Mouse (Mus musculus) retina, adult 2 months (tissue): ENCODE measurements around the gene Doc2b.

Source experiments
- DNase-seq: peaks from one replicate; pipeline ENCODE4 v3.0.0-alpha.2; 2012; ENCODE audit warnings: low read depth, low spot score

The Doc2b gene

DNA sequence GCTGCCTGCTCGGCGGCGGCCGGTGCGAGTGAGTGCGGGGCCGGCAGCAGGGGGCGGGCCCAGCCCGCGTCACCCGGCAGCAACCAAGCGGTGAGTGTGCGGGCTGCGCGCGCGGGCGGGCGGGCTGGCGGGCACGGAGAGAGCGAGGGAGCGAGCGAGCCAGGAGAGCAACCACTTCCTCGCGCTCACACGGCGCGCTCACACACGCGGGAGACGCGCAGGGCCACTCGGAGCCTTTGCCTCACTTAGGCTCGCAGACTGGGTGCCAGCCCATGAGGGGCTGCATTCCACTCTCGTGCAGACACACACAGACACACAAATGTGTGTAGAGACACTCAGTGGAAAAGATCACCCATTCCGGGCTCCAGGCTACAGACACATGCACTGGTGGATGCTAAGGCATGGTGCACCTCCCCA lies at the start of gene Doc2b:
TSS of gene Doc2b (minus strand) at position 21 of the 417 bp plus-strand sequence.
- no peak for DNase-seq

DNA sequence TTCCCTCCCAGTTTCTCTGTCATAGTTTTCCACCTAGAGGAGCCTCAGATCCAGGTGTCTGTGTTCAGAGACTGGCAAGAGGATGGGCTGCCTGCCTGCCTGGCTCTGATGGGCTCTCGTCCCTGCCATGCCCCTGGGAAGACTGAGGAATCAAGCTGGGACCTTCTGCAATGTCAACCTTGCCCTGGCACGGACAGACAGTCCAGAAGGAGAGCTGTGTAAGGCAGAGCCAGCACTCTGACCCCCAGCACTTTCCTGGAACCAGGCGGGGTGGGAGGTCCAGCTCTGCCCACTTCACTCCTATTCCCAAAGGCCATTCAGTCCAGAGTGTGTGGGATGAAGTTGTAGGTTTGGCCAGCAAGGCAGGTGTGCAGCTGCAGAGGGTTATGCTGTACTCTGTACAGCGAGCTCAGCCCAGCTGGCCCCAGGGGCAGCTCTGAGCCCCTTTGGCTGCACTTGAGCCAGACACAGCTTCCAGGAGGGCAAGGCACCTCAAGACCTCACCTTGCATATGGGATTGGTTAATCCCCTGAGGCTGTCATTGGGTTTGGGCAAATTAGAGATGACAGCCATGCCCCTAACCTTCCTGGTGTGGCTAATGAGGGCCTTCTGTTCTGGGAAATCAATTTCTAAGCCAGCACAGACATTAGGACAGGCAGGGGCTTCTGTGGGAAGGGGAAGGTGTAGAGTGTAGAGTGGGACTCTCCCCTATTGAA lies 47.2 kb upstream of the Doc2b start:
- DNase-seq: no peak

DNA sequence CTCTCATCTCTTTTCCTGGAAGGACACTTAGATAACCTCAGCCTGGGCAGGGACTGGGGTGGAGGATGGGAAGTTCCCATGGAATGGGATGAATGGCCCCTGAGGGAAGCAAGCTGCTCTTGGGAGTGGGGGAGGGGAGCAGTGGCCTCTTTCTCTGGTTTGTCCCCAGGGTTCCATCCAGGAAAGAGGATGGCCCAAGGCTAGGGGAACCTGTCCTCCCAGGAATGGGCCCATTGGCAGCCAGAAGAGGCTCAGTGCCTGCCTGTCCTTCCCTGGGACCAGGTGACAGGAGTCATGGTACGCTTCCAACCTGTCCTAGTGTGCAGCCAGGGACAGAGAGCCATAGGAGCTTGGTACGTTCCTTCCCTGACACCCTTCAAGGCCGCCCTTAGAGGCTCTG lies 45.7 kb upstream of the Doc2b start:
- no peak for DNase-seq

DNA sequence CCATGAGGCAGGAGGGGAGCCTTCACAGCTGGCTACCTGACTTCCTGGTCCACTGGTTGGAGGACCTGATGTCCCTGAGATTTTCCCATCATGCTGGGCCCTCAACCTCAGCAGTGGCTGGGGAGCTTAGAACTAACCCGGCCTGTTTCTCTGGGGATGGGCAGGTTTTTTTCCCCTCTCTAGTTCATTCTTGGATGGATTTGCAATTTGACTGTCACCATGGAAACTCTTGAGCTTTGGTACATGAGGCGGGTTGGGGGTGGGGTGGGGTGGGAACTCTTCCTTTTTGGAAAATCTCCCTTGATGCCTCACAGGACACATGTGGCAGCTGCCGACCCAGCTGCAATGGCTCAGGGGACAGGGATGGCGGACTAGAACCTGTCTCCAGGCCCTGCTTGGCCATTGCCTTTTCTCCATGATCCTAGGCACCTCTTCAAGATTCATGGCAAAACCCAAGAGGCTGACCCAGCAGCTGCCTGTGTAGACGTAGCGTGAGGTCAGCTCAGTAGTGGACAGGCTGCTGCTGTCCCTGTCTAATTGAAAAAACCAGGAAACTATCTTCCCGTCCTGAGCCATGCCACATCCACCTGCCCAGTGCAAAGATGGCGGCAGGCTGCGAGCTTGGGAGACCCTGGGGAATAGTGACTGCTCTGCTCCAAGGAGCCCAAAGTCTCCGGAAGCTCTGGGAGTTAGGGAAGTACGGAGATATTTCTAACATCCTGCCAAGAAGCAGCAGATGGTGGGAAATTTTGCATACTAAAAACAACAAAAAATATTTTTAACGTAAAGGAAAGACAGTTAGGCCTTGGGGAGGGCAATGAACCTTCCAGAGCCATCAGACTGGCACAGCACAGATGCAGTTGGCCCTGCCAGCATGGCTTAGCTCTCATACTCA lies 43.9 kb upstream of the Doc2b start:
- no peak for DNase-seq

DNA sequence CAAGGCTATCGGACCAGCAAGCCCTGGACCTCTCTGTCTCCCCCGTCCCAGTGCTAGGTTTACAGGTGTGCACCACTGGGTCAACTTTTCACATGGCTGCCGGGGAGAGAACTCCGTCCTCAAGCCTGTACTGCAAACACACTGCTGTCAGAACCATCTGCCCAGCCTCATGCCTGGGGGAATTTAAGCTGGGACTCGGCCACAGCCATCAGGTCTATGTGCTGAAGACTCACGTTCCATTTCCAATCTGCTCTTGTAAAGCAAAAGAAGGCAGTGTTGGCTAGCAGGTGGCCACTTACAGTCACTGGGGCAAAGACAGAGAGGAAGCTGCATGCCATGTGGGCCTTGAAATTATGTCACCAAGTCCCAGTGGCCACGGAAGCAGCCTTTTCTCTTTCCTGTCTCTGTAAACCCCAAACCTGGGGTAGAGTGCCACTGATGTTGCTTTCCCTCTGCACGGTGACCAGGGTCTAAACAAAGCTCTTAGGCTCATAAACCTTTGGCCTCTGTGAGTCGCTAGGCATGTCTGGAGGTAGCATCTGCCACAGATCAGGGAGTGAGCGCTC lies 43.1 kb upstream of the Doc2b start:
- DNase-seq: no peak

DNA sequence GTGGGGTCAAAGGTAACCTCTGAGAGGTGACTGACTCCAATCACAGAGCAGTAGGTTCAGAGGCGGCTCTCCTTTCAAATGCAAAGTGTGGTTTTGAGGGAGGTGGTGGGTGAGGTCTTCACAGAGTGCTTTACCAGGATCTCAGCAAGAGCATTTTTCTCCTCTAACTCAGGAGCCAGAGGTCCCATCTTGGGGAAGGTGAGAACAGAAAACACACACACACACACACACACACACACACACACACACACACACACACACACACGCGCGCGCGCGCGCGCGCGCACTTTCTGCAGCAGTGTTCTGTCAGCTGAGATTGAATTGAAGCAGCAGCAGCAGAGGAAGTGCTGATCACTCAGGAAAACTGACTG lies 40.4 kb upstream of the Doc2b start:
- DNase-seq: no peak

DNA sequence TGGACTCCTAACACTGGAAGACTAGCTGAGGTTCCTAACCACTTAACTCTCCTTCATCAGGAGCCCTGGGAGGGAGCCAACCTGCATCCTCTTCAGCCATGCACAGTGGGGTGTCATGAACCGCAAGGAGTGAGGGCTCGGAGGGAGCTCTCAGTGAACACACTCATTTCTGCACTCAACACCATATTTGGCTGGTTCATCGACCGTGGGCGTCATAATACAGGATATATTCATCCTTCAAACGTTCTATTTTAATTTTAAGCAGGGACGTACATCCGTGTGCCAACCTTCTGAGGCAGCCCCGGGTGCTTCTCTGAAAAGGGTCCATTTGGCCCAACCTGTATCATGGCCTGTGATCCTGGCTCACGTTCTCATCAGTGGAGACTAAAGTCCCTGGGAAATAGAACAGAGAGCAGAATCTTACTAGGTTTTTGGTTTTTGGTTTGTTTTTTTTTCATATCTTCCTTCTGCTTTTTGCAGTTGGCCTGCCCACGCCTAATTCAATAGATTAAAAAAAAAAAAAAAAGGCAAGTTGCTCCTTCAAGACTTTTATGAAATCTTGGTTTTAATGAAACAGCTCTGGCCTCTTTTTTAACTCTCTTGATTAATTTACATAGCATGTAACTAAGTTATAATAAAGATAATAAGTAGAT lies 39.9 kb upstream of the Doc2b start:
- DNase-seq: no peak

DNA sequence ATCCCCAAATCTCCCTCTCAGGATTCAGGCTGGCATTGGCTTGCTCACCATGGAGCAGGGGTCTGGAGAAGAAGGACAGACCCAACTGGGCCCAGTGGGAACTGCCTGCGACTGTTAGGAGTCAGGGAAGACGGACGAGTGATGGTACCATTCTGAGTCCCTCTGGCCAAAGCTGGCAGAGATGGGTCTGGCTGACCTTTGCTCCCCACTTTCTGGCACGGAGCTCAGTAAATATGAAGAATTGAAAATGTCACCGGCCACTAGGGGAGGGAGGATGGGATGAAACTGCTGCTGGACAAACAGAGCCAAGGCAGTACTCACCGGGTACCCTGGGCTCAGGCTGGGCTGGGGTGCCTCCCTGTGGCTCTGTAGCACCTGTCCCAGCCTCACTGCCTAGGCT lies 37.2 kb upstream of the Doc2b start:
- DNase-seq: no peak

DNA sequence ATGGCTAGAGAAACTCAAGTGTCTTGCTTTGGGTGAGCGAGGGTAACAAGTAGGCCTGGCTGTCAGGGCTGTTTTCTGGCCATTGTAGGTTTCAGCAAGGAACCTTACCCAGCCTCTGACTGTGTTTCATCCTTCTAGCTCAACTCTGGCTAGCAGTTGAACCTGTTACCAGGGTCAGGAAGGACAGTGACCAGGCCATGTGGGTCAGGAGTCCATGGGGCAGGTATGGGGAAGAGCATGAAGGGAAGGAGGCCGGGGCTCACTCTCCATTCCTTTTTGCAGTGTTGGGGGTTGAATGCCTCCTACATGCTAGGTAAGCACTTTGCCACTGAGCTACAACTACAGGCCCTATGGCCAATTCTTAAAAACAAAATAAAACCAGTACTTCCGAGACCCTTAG lies 34.5 kb upstream of the Doc2b start:
- no peak for DNase-seq

DNA sequence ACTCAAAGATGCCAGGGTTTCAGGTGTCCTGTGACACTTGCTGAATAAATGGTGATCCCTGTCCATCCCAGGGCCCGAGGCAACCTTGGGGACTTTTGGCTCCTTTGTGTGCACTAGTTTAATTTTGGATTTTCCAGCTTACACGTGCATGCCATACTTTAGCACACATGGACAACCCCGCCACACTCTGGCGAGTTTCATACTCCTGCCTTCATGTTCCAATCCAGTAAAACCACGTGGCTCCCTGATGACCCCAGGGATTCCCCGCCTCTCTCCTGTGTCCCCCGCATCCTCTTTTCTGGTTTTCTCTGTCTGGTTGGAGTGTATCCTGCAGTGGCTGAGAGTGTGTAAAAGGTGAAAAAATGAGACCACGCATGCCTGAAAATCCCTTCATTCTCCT lies 31.6 kb upstream of the Doc2b start:
- DNase-seq: no peak

DNA sequence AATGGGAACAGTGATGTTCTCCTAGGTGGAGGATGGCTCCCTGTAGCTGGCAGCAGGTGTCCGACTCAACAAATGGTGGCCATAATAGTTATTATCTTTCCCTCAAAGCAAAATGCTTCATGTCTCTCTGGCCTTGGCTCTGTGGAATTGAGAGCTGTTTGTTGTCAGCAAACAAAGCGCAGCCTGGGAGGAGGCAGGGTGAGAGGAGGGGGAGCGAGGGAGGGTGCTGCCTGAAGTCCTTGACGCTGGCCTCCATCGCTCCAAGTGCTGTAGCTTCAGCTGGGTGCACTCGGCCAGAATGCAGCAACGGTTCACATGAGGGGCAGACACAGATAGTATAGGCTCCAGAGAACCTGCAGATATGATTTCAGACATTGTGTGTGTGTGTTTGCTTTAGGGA lies 27.7 kb upstream of the Doc2b start:
- no peak for DNase-seq

DNA sequence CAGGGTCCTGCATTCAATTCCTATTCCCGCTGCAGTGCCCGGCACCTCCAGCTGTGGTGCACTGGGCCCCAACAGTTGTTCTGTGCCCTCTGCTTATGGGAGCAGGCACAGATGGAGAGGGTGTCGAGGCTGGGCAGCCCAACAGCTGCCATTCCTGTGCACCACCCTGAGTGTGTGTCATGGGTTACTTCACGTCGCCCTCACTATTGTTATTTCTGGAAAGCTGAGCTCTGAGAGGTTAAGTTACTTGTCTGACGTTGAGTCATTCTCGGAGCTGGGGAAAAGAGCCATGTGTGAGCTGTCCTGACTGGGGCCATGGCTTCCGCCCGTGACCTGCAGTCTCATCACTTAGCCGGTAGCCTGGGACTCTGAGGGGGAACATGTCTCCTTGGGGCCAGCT lies 17.2 kb upstream of the Doc2b start:
- no peak for DNase-seq

DNA sequence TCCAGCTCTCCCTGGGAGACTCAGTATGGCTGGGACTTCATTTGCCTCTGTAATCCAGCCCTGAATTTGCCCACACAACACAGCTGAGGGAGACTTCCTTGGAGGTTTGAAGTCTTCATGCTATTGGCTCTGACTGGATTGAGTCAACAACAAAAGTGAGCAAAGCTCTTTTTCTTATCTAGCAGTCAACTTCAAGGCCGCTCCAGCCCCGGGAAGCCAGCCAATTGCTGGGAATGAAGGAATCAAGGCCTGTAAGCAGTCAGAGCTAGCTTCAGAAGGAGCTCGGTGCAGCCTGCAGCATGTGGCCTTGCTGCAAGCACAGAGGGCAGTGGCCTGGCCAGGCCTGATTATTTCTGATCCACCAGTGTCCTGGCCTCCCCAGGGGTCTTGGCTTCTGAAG lies 16.1 kb upstream of the Doc2b start:
- no peak for DNase-seq

DNA sequence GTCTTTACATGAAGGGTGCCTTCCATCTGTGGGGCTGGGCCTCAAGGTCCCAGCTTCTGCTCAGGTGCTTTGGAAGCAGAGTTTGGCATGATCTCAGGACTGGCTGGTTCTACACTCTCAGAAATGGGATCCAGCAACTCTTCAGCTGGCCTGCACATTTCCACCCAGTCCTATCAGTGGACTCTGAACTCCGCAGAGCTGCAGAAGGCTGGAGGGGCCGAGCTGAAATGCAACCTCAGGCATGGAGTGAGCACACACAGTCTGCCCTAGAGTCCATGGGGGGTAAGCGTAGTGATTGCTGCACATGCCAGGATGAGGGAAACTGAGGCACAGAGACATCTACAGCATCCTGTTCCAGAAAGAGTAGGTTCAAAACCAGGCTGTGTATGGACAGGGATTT lies 14.7 kb upstream of the Doc2b start:
- DNase-seq: no peak

DNA sequence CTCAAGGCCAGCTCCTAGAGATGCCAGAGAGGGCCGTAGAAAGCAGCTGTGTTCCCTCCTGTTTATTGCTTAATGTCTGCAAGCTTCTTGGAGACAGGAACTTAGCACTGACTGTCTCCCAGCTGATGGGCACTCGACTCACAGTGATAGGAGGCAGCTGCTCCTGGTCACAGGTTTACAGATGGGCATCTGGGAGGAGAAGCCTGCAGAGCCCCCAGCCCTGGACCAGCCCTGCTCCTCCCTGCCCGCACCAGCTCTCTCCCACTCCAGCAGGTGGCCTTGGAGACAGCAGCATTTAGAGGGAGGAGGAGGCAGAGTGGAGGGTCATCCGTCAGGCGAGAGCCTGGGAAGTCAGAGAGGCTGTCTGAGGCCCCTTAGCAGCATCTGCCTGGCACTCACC lies 11.6 kb upstream of the Doc2b start:
- no peak for DNase-seq

DNA sequence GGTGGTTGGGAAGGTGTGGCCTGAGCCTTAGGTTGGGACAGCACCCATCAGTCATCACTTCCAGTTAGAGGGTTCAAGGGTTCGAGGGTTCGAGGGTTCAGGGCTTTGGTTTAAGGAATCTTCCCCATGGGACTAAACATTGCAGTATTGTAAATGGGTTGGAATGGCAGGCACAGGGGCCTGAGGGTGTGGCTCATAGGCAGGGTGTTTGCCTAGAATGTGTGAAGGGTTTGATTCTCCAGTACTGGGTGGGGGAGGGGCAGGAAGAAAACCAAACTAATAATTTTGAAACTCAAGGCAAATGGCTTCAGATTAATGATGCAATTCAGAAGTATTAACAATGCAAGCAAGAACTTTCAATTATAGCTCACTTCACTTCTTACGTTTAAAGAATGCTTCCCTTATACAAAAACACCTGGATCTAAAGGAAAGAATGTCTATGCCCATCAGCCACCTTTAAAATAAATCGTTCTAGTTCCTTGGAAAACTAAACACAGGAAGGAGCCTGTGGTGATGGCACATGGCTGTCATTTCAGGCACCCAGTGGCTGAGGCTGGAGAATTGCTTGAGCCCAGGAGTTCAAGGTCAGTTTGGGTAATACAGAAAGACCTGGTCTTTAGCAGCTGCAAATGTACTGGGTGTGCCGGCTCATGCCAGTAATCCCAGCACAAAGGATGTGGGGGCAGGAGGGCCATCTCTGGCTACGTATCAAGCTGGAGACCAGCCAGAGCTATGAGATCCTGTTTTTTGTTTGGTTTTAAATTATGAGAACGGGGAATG lies 6.1 kb upstream of the Doc2b start:
- DNase-seq: no peak

DNA sequence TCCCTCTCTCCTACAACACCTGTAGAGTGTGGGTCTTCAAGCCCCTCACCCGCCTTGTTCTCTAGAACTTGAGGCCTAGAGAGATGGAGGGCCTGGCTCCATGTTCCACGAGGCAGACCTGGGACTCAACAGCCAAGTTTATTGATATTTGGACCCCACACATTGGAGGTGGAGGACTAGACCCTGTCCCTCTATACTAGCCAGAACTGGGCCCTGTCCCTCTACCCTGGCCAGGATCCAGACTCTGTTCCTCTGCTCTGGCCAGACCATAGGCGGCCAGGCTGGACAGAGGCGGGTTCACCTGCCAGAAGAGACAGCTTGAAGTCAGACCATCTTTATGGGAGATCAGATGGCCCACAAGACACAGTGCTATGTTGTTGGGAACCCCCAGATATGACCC lies 5.5 kb upstream of the Doc2b start:
- DNase-seq: no peak

DNA sequence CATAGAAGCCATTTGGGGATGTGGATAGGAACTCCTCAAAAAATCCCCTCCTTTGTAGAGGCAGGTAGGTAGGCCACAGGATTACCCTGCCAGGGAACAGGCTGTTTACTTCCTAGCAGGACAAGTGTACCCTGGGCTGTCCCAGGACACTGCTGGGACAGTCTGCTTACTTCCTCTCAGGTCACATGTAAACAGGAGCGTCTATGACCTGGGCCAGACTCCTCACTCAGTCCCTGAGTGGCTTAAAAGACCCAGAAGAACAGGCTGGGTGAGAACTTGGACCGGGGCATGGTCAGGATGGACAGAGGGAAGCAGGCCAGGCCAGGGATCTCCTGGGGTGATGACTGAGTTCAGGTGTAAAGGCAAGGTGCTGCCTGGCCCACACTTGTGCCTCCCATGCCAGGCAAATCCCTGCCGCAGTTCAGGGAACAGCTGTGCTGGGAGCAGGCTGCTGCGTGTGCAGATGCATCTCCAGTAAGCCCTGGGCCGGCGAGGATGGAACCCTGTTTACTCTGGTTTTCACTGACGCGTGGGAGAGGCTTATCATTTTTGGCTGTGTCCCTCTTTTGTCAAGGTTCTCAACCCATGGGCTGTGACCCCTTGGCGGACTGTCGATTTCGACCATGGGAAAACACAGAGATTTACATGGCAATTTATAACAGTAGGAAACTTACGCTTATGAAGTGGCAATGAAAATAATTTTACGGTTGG lies 842 bp upstream of the Doc2b start:
- DNase-seq: no peak

DNA sequence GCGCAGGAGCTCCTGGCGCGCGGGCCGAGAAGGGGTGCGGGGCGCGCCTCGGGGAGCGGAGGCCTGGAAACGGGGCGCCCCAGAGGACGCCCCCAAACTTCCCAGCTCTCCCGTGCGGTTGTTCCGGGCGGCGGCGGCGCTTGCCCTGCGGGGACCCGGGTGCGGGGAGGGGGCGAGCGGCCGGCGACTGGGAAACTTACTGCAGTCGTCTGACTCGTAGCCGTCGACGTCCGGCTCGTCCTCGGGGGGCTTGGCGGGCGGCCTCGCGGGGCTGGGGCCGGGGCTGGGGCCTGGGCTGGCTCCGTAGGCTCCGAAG lies 570 bp downstream of the Doc2b start:
- DNase-seq: no peak

DNA sequence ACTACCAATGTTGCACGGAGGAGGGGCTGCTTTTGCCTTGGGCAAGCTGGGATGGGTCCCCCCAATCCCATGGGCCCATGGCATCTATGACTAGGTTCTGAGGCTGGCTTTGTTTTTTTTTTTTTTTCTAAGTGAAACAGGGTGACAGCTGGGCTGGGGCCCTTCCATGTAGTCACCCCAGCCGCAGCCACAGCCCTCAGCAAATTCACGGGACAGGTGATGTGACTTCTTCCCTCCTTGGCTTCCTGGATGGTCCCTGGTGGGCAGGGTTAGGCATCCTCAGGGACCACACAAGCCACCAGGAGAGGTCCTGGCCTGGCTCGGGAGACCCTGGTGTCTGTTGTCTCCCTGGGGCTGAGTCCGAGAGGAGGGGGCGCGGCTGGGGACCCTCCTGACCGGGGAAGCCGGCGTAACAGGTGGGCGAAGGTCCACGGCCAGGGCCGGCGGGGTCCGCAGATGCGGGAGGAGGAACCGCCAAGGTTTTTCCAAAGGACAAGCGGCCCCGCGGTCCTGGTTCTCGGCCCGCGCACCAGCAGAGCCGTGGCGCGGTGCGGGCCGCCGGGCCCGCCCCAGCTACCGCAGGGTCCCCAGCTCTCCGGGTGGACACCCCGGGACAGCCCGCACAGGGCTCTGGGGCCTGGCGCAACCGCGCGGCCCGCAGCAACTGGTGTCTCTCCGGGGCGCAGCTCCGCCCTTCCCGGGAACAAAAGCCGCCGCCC lies 1.1 kb downstream of the Doc2b start:
- no peak for DNase-seq
